Mouse (Mus musculus): ENCODE data around the gene Bach2.

DNA sequence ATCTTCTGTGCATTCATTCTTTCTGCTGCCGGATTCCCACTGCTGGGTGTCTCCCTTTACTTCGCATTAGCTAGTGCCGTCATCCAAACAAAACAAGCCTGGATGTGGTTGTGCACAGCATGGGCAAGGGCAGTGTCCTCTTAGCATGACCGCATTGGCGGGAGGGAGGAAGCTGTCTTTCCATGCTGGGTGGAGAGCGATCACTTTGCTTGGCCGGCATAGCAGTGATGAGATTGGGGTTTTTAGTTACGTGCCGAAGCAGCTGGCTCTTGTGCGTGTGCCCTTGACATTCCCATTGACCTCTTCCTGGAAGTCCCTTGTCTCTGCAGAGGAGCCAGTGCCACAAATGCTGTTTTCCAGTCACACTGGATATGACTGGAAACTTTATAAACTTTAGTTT is 147.7 kb downstream of the Bach2 start:
- TF ChIP-seq CTCF (IDR thresholded peaks at IDR 0.05; ENCODE audit: control insufficient read depth, insufficient read depth, low read length) (no peak), POLR2A (IDR thresholded peaks at IDR 0.05; ENCODE audit: borderline replicate concordance, control insufficient read depth, low read depth, low read length) (no peak)
